Mouse (Mus musculus) brain, embryonic 14.5 days (tissue): ENCODE measurements around the gene Sobp.

Experiments used
- CTCF ChIP-seq: fragments of 200-500 bp; IDR thresholded peaks from 2 replicates; pipeline ENCODE4 v1.5.1; 2012; ENCODE audit warnings: inconsistent platforms, mild to moderate bottlenecking, moderate library complexity, borderline replicate concordance; ENCODE audit not compliant: insufficient read depth, insufficient read length; ENCODE audit errors: extremely low read depth
- POLR2A ChIP-seq: fragments of 200-500 bp; IDR thresholded peaks from 2 replicates; pipeline ENCODE4 v1.6.1; 2012; ENCODE audit warnings: mild to moderate bottlenecking, inconsistent platforms, borderline replicate concordance; ENCODE audit not compliant: poor library complexity, insufficient read depth, insufficient read length, severe bottlenecking; ENCODE audit errors: extremely low read depth

DNA sequence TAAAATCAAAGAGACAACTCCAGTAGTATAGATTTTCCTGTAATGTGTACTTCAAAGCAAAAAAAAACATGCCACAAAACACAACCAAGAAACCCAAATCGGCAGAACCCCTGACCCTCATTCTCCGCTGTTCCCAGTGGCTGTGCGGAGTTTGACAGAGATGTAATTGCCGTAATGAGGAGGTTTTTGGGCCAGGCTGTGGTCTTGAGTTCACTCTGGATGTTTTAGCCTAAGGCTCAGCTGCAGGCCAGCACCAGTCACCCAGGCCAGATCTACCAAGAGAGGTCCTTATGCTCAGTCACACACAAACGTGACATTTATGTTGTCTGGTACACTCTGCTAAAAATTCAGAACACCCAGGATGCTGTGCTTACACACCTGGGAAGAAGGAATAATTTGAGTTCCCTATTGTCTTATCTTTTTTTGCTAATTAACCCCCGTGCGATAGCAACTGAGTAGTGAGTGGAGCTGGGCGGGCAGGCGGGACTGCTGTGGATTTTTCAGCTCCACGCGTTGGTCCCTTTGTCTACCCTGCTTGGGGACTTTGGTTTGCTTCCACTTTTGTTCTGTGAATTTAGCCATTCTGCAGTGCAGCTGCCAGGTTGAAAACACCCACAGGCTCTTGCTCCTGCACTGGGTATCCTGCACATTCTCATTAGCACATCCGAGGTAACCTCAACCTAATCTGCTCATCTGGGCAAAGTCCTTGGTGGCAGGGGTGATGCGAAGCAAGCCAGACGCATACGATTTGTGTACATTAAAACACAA is 140.7 kb downstream of the Sobp start:
- TF ChIP-seq CTCF, result no peak
- TF ChIP-seq POLR2A, result no peak
